Mouse (Mus musculus) limb, embryonic 14.5 days (tissue): ENCODE results near the gene Elf4. TPM values are rescaled to one million over a fixed set of nuclear protein-coding genes. Genes with fewer than 3 reads are reported as not detected.

ENCODE experiments used
- ATAC-seq: fragments of 200-750 bp; cut with Nextera tagmentation; 2 replicates; pipeline ENCODE4 v1.8.0; 2017; ENCODE audit warnings: low read depth, moderate number of reproducible peaks, moderate TSS enrichment; ENCODE audit not compliant: low FRiP score
- DNase-seq: peaks from one replicate; pipeline ENCODE4 v3.0.0-alpha.2; 2015; ENCODE audit warnings: low spot score
- H3K27ac ChIP-seq: fragments of 300-500 bp; sonication (generic); replicated peaks from 2 replicates; pipeline ENCODE4 v1.5.1; 2014; ENCODE audit warnings: low read depth, mild to moderate bottlenecking, low read length, moderate library complexity, mixed read lengths
- H3K27me3 ChIP-seq: fragments of 300-500 bp; sonication (generic); 2 replicates; pipeline ENCODE4 v1.6.1; 2014; ENCODE audit warnings: low read length, mixed read lengths; ENCODE audit not compliant: control insufficient read depth, insufficient read depth
- H3K36me3 ChIP-seq: fragments of 300-500 bp; sonication (generic); 2 replicates; pipeline ENCODE4 v1.6.1; 2014; ENCODE audit warnings: mild to moderate bottlenecking, low read length, moderate library complexity, mixed read lengths; ENCODE audit not compliant: control insufficient read depth, insufficient read depth
- H3K4me1 ChIP-seq: fragments of 300-500 bp; sonication (generic); 2 replicates; pipeline ENCODE4 v1.6.1; 2014; ENCODE audit warnings: antibody characterized with exemption, low read length, mixed read lengths; ENCODE audit not compliant: control insufficient read depth, insufficient read depth
- H3K4me2 ChIP-seq: fragments of 300-500 bp; sonication (generic); replicated peaks from 2 replicates; pipeline ENCODE4 v1.6.1; 2014; ENCODE audit warnings: low read depth, mild to moderate bottlenecking, low read length, moderate library complexity; ENCODE audit not compliant: severe bottlenecking
- H3K4me3 ChIP-seq: fragments of 300-500 bp; sonication (generic); replicated peaks from 2 replicates; pipeline ENCODE4 v1.5.1; 2014; ENCODE audit warnings: low read length
- H3K9ac ChIP-seq: fragments of 300-500 bp; sonication (generic); 2 replicates; pipeline ENCODE4 v1.6.1; 2014; ENCODE audit warnings: mild to moderate bottlenecking, low read depth, low read length, moderate library complexity; ENCODE audit not compliant: severe bottlenecking
- H3K9me3 ChIP-seq: fragments of 300-500 bp; sonication (generic); 2 replicates; pipeline ENCODE4 v1.6.1; 2016; ENCODE audit warnings: low read length; ENCODE audit not compliant: control insufficient read depth
- POLR2A ChIP-seq: fragments of 200-500 bp; IDR thresholded peaks from 2 replicates; pipeline ENCODE4 v1.8.0; 2012; ENCODE audit warnings: inconsistent platforms, mild to moderate bottlenecking, moderate library complexity, borderline replicate concordance; ENCODE audit not compliant: insufficient read depth, insufficient read length; ENCODE audit errors: extremely low read depth
- WGBS: fragments of 180-500 bp; shearing (Covaris S2); extraction: QIAGEN DNeasy Blood & Tissue Kit; methylation state at CpG from one replicate; pipeline ENCODE4 v1.1.7; 2014; 5-methylcytosine and 5-hydroxymethylcytosine counted together
- polyA plus RNA-seq, 2 experiments: library from polyadenylated mRNA; depleted of rRNA in 1 of 2; stranded (reverse) in 1 of 2; unstranded in 1 of 2; fragments of >200 nt; fragmentation: Nextera tagmentation in 1 of 2; extraction: Ambion mirVana in 1 of 2; gene quantifications; 2 replicates each; pipeline versions ENCODE4 v1.2.1 to v1.2.3; 2012 to 2014

Gene Elf4
- polyA plus RNA-seq, 2 experiments = 11.1 to 24.3 TPM

DNA sequence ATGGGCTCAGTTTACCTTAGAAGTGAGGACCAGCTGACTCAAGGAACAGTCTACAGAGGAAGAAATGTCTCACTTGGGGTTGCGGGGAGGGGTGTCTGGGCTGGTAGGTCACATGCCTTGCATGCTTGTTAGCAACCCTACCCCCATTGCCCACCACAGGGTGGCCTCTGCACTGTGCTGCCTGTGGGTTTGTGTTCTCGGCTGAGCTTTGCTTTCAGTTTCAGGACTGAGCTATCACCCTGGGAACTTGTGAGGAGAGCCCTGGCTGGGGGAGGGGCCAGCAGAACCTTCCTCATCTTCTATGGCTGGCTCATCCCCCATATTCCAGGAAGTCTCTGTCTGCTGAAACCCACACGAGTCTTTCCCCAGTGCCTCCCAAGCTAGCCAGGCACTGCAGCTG lies 38.3 kb downstream of the Elf4 start:
- Histone ChIP-seq H3K27me3 (no peaks in the 10 kb centered on the region), H3K4me1 (no peaks in the 10 kb centered on the region), H3K27ac (no peak overlapping the region), H3K4me2 (no peak overlapping the region), H3K36me3 (no peaks in the 10 kb centered on the region), H3K4me3 (no peak overlapping the region), H3K9me3 (no peaks in the 10 kb centered on the region), H3K9ac (no peak overlapping the region)
- no peak for TF ChIP-seq POLR2A
- ATAC-seq (no peak), DNase-seq (no peak)
- 40% methylated on average over 3 of the region's 3 CpGs for WGBS

DNA sequence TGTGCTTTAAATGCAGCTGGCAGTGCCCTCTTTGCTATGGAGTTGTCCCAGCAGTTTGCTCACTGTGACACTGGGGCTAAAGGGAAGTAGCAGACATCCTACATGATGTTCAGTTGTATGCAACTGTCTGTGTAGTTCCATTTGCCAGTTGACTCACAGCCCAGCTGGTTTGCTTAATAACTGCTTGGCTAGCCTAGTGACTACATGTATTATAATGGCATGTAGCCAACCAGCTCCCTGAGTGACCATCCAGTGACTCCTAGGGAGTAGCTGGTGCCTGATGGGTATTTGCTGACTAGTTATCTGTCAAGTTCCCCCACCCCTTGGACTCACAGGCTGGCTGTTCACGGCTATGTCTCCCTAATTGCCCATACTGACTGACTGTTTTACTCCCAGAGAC lies 39.3 kb downstream of the Elf4 start:
- Histone ChIP-seq H3K27ac (no peak overlapping the region), H3K9ac (no peak overlapping the region), H3K9me3 (no peaks in the 10 kb centered on the region), H3K27me3 (no peaks in the 10 kb centered on the region), H3K36me3 (no peaks in the 10 kb centered on the region), H3K4me3 (no peak overlapping the region), H3K4me1 (no peaks in the 10 kb centered on the region), H3K4me2 (no peak overlapping the region)
- TF ChIP-seq POLR2A = no peak
- ATAC-seq = no peak
- no peak for DNase-seq
- WGBS = 50% methylated on average over 1 of the region's 1 CpGs

GRCm38 (mm10) chrX:48422986-48423385 lies 39.9 kb downstream of the Elf4 start:
- no peak for TF ChIP-seq POLR2A
- no peaks in the 10 kb centered on the region for H3K27me3 ChIP-seq
- WGBS = 36% methylated on average over 4 of the region's 4 CpGs
- no peak overlapping the region for H3K4me3 ChIP-seq
- no peak overlapping the region for H3K27ac ChIP-seq
- H3K4me2 ChIP-seq = no peak overlapping the region
- DNase-seq (peak; percentile 65), ATAC-seq (no peak)
- H3K4me1 ChIP-seq = no peaks in the 10 kb centered on the region
- H3K36me3 ChIP-seq = no peaks in the 10 kb centered on the region
- H3K9ac ChIP-seq = no peak overlapping the region
- H3K9me3 ChIP-seq = no peaks in the 10 kb centered on the region

DNA sequence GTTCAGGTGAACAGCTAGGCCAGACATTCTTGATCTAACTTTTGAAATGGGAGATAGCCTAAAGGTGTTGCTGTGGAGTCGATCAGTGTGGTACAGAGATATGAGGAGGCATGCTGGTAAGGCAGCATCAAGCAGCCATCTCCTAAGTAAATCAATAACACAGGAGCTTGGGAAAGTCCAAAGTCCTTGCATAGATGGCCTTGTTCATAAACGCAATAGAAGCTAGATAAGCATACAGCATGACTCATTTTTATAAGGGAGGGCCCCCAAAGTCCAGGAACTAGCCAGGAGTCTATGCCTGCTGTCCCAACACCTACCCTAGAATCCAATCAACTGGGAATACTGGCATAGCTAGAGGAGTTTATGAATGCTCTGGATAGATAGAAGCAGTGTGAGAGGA lies 44.5 kb downstream of the Elf4 start:
- H3K9me3 ChIP-seq = no peaks in the 10 kb centered on the region
- no peaks in the 10 kb centered on the region for H3K4me1 ChIP-seq
- no peak overlapping the region for H3K9ac ChIP-seq
- H3K27me3 ChIP-seq = no peaks in the 10 kb centered on the region
- peaks cover 11% of the 10 kb centered on the region; the same call in 1 of the 2 replicates for H3K36me3 ChIP-seq
- TF ChIP-seq POLR2A = no peak
- WGBS = 92% methylated on average over 2 of the region's 2 CpGs
- DNase-seq (no peak), ATAC-seq (no peak)
- no peak overlapping the region for H3K4me3 ChIP-seq
- H3K4me2 ChIP-seq = no peak overlapping the region
- no peak overlapping the region for H3K27ac ChIP-seq

DNA sequence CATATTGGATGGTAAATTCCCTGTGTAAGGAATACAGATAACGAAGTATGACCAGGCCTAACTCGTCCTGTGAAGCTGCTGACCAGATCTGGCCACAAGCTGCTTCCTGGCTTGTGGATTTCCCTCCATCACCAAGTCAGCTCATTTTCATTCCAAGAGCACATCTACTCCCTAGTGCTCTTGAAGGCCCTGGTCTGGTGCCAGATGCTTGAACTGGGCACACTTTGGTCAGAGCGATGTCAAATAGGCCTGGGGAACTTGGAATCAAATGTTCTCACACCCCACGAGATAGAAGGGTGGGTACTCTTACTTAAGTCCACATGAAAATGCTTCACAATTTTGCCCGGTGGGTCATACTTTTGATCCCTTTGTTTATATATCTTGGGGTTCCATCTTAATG lies 48.6 kb downstream of the Elf4 start:
- H3K9me3 ChIP-seq = no peaks in the 10 kb centered on the region

GRCm38 (mm10) chrX:48412629-48413028 lies 50.3 kb downstream of the Elf4 start:
- Histone ChIP-seq H3K36me3 (peaks cover 9% of the 10 kb centered on the region; the same call in 1 of the 2 replicates), H3K27ac (no peak overlapping the region), H3K27me3 (no peaks in the 10 kb centered on the region), H3K4me1 (no peaks in the 10 kb centered on the region), H3K9ac (no peak overlapping the region), H3K4me2 (no peak overlapping the region), H3K9me3 (no peaks in the 10 kb centered on the region), H3K4me3 (no peak overlapping the region)
- ATAC-seq = no peak
- TF ChIP-seq POLR2A = no peak
- 71% methylated on average over 6 of the region's 6 CpGs for WGBS
- DNase-seq = no peak

More for the DNA sequence above, 48.6 kb downstream of the Elf4 start:
- no peak for TF ChIP-seq POLR2A
- DNase-seq = no peak
- Histone ChIP-seq H3K4me1 (no peaks in the 10 kb centered on the region), H3K36me3 (peaks cover 11% of the 10 kb centered on the region; the same call in 1 of the 2 replicates), H3K9ac (no peak overlapping the region), H3K4me3 (no peak overlapping the region), H3K4me2 (no peak overlapping the region), H3K27me3 (no peaks in the 10 kb centered on the region), H3K27ac (no peak overlapping the region)
- ATAC-seq = no peak
- WGBS = 77% methylated on average over 5 of the region's 5 CpGs
